Mouse (Mus musculus): ENCODE data around the gene Cct3.

DNA sequence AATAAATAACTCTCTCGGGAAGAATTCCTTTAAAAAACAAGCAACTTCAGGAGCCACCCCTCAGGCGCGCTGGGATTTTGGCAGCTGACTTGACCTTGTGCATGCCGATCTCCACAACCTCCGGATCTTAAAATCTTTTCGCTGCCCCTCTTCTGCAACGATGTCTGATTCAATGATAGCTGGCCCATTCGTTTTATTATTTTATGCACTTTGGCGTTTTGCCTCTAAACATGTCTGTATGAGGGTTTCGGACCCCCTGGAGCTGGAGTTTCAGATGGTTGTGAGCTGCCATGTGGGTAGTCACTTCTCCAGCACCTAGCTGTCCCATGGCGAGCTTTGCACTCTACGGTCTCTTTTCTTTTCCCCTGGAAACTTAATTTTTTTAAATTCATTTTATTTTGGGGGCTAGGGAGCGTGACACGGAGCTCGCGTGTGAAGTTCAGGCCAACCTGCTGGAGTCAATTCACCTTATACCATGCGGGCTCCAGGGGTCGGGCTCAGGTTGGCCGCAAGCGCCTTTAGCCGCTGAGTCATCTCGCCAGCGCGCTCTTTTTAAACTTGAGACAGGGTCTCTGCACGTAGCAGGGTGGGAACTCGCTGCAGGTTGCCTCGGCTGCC is 38.6 kb downstream of the Cct3 start:
- TF ChIP-seq CTCF (IDR thresholded peaks at IDR 0.05) (no peak), POLR2A (IDR thresholded peaks at IDR 0.05; ENCODE audit: insufficient read depth, low read depth, low read length) (no peak), EP300 (IDR thresholded peaks at IDR 0.05; ENCODE audit: insufficient read depth, low read depth, low read length) (no peak)
